Comparison of ENCODE assay signal across 26 mouse cellular contexts in genomic region chr6:125407224-125407623, GRCm38 (mm10). TPM values are rescaled to one million over a fixed set of nuclear protein-coding genes. Genes with fewer than 3 reads are reported as not detected.
DNase-seq lines count a peak whose midpoint lies in the region; ATAC-seq and TF ChIP-seq lines count a peak whose summit lies in the region.
"Had no signal": no experiment of that assay in that cellular context is flagged by ENCODE, and none has a peak within 500 bp of the region (broad histone marks: within the 10 kb centered on the region; RNA-seq: fewer than 3 reads in every experiment).

No protein-coding gene starts in this region.

- no peak overlapping the region for H3K4me2 ChIP-seq in midbrain, embryonic 11.5 days
- no peak overlapping the region for H3K4me2 ChIP-seq in midbrain, embryonic 13.5 days (replicated peaks)
- no peak overlapping the region for H3K4me2 ChIP-seq in stomach, postnatal 0 days (replicated peaks; ENCODE audit: low read depth)
- H3K4me2 ChIP-seq: heart, embryonic 12.5 days; heart, embryonic 15.5 days; hindbrain, embryonic 14.5 days had no signal

- 87% methylated on average over 7 of the region's 7 CpGs for WGBS in midbrain, embryonic 11.5 days
- 83% methylated on average over 7 of the region's 7 CpGs for WGBS in midbrain, embryonic 13.5 days
- WGBS in stomach, postnatal 0 days, result 63% methylated on average over 7 of the region's 7 CpGs

- no peaks in the 10 kb centered on the region for H3K4me1 ChIP-seq in midbrain, embryonic 11.5 days (ENCODE audit: control insufficient read depth, insufficient read depth, low read length)
- no peaks in the 10 kb centered on the region for H3K4me1 ChIP-seq in midbrain, embryonic 13.5 days (replicated peaks)
- no peaks in the 10 kb centered on the region for H3K4me1 ChIP-seq in stomach, postnatal 0 days (replicated peaks; ENCODE audit: control insufficient read depth, insufficient read depth)
- H3K4me1 ChIP-seq: heart, embryonic 12.5 days; heart, embryonic 15.5 days had no signal

- H3K9ac ChIP-seq in midbrain, embryonic 11.5 days (ENCODE audit: low read length), result no peak overlapping the region
- no peak overlapping the region for H3K9ac ChIP-seq in midbrain, embryonic 13.5 days (replicated peaks)
- no peak overlapping the region for H3K9ac ChIP-seq in stomach, postnatal 0 days (ENCODE audit: low read length)
- H3K9ac ChIP-seq: forebrain, postnatal 0 days; heart, embryonic 12.5 days; heart, embryonic 15.5 days; hindbrain, embryonic 14.5 days had no signal

- no peak for TF ChIP-seq CTCF in stomach, postnatal 0 days (IDR thresholded peaks at IDR 0.05; ENCODE audit: low read depth)

- DNase-seq in midbrain, embryonic 11.5 days (ENCODE audit: low spot score, missing footprints), result peak; percentile 33
- DNase-seq in 3T3-L1 (ENCODE audit: low read depth, low spot score) (peak; percentile 35), R1 (ENCODE audit: low read depth, low spot score) (peak; percentile 61)
- DNase-seq in stomach, postnatal 0 days (ENCODE audit: low spot score), result peak; percentile 61
- no peak for DNase-seq in thymus, postnatal 0 days (ENCODE audit: low spot score)
- DNase-seq: adrenal gland, postnatal 10 days; adrenal gland, postnatal 36 days; B cell, adult 2 months; cerebellum, adult 18-20 months; cerebellum, adult 9-10 months; cerebellum, postnatal 14 days; forebrain, postnatal 0 days; gastrocnemius, postnatal 10 days; gastrocnemius, postnatal 36 days; heart, postnatal 14 days; heart, postnatal 4 days; kidney, adult 18-20 months had no signal

- no peaks in the 10 kb centered on the region for H3K36me3 ChIP-seq in midbrain, embryonic 11.5 days (ENCODE audit: control insufficient read depth, insufficient read depth, low read length)
- no peaks in the 10 kb centered on the region for H3K36me3 ChIP-seq in midbrain, embryonic 13.5 days
- no peaks in the 10 kb centered on the region for H3K36me3 ChIP-seq in stomach, postnatal 0 days (ENCODE audit: control insufficient read depth, insufficient read depth, low read length)
- H3K36me3 ChIP-seq: heart, embryonic 12.5 days; heart, embryonic 15.5 days had no signal

- H3K27ac ChIP-seq in midbrain, embryonic 11.5 days (ENCODE audit: low read depth, low read length), result no peak overlapping the region
- no peak overlapping the region for H3K27ac ChIP-seq in midbrain, embryonic 13.5 days
- H3K27ac ChIP-seq in stomach, postnatal 0 days (replicated peaks), result no peak overlapping the region
- H3K27ac ChIP-seq: heart, embryonic 15.5 days; hindbrain, embryonic 14.5 days; hindbrain, postnatal 0 days had no signal

- ATAC-seq in midbrain, embryonic 11.5 days (ENCODE audit: low FRiP score), result no peak
- ATAC-seq in midbrain, embryonic 13.5 days, result no peak
- peak; percentile 71 for ATAC-seq in stomach, postnatal 0 days (ENCODE audit: low FRiP score, low TSS enrichment)
- no peak for ATAC-seq in frontal cortex, adult (ENCODE audit: low TSS enrichment)
- ATAC-seq: forebrain, embryonic 14.5 days; forebrain, postnatal 0 days; hindbrain, postnatal 0 days; inflammation-experienced regulatory T-cells, adult 6 months; intestine, embryonic 16.5 days had no signal

- H3K9me3 ChIP-seq in midbrain, embryonic 11.5 days (ENCODE audit: control insufficient read depth, low read length), result no peaks in the 10 kb centered on the region
- no peaks in the 10 kb centered on the region for H3K9me3 ChIP-seq in midbrain, embryonic 13.5 days
- H3K9me3 ChIP-seq in stomach, postnatal 0 days (ENCODE audit: control insufficient read depth, low read length), result no peaks in the 10 kb centered on the region
- H3K9me3 ChIP-seq: heart, embryonic 15.5 days had no signal

- no peak overlapping the region for H3K4me3 ChIP-seq in midbrain, embryonic 11.5 days (ENCODE audit: low read depth, low read length)
- H3K4me3 ChIP-seq in midbrain, embryonic 13.5 days (replicated peaks), result no peak overlapping the region
- H3K4me3 ChIP-seq in stomach, postnatal 0 days (ENCODE audit: low read depth, low read length), result no peak overlapping the region
- H3K4me3 ChIP-seq: heart, embryonic 12.5 days; heart, embryonic 15.5 days had no signal

- TF ChIP-seq EP300 in stomach, postnatal 0 days (optimal IDR thresholded peaks at IDR 0.05), result no peak

- no peaks in the 10 kb centered on the region for H3K27me3 ChIP-seq in midbrain, embryonic 11.5 days (ENCODE audit: control insufficient read depth, insufficient read depth, low read length)
- H3K27me3 ChIP-seq in midbrain, embryonic 13.5 days, result no peaks in the 10 kb centered on the region
- H3K27me3 ChIP-seq in stomach, postnatal 0 days (ENCODE audit: control insufficient read depth, insufficient read depth, low read length), result no peaks in the 10 kb centered on the region
- H3K27me3 ChIP-seq: heart, embryonic 15.5 days had no signal

RNA-seq across cellular contexts. Expression of gene Plekhg6, which starts 26.6 kb away (rescaled TPM):
- not detected in 2 replicates for polyA plus RNA-seq in midbrain, embryonic 11.5 days (2014; fragmentation: Nextera tagmentation; extraction: Ambion mirVana)
- 0.08 and 0.23 TPM in 2 replicates for polyA plus RNA-seq in midbrain, embryonic 13.5 days (2015; fragmentation: Nextera tagmentation; extraction: Ambion mirVana)
- polyA plus RNA-seq in stomach, postnatal 0 days (2015; fragmentation: Nextera tagmentation; extraction: Ambion mirVana), result 6.3 and 6.7 TPM in 2 replicates
- polyA plus RNA-seq in thymus, postnatal 0 days (2015; fragmentation: Nextera tagmentation; extraction: Ambion mirVana), result 1.0 and 1.2 TPM in 2 replicates
- polyA plus RNA-seq: forebrain, embryonic 14.5 days; heart, embryonic 12.5 days; inflammation-experienced regulatory T-cells, adult 6 months had no signal

RNA-seq across cellular contexts. Expression of gene Tnfrsf1a, which starts 58.1 kb away (rescaled TPM):
- polyA plus RNA-seq in midbrain, embryonic 11.5 days (2014; fragmentation: Nextera tagmentation; extraction: Ambion mirVana), result 19.0 and 19.2 TPM in 2 replicates
- 10.2 and 12.1 TPM in 2 replicates for polyA plus RNA-seq in midbrain, embryonic 13.5 days (2015; fragmentation: Nextera tagmentation; extraction: Ambion mirVana)
- polyA plus RNA-seq in stomach, postnatal 0 days (2015; fragmentation: Nextera tagmentation; extraction: Ambion mirVana), result 75.3 and 77.7 TPM in 2 replicates
- polyA plus RNA-seq in thymus, postnatal 0 days (2015; fragmentation: Nextera tagmentation; extraction: Ambion mirVana), result 67.3 and 67.9 TPM in 2 replicates
